Mouse (Mus musculus): Measurements from ENCODE around the gene Slc22a23. TPM values are rescaled to one million over a fixed set of nuclear protein-coding genes. Genes with fewer than 3 reads are reported as not detected.
A peak's percentile ranks its signal among the peaks of the same experiment; 100 is the strongest.

Slc22a23 gene
- polyA plus RNA-seq, 1 experiment from 2014 or later, result 7.3 TPM

- H3K27ac ChIP-seq (ENCODE audit: low read depth, low read length), result peak overlapping the region; percentile 46
- H3K4me2 ChIP-seq, result no peak overlapping the region; the same call in 1 of the 2 replicates
- H3K9ac ChIP-seq (ENCODE audit: low read depth, low read length), result peak overlapping the region; percentile 43; the same call in 1 of the 2 replicates
- no peaks in the 10 kb centered on the region for H3K36me3 ChIP-seq (ENCODE audit: control insufficient read depth, insufficient read depth, low read length)
- no peaks in the 10 kb centered on the region for H3K27me3 ChIP-seq (ENCODE audit: control insufficient read depth, insufficient read depth, low read length)
- ATAC-seq (replicated peaks; ENCODE audit: insufficient number of reproducible peaks, low FRiP score, low TSS enrichment), result no peak
- peaks cover 19% of the 10 kb centered on the region for H3K4me1 ChIP-seq (ENCODE audit: control insufficient read depth, insufficient read depth, low read length)
- no peak overlapping the region for H3K4me3 ChIP-seq (ENCODE audit: low read depth, low read length)
- no peaks in the 10 kb centered on the region for H3K9me3 ChIP-seq (replicated peaks; ENCODE audit: control insufficient read depth, low read length)
- whole genome bisulfite sequencing (ENCODE audit: insufficient replicate concordance), result 59% methylated on average over 15 of the region's 15 CpGs
Measured at GRCm38 (mm10) chr13:34248941-34249920, 95.8 kb downstream of the Slc22a23 start.

- Histone ChIP-seq H3K27me3 (ENCODE audit: control insufficient read depth, insufficient read depth, low read length) (no peaks in the 10 kb centered on the region), H3K4me1 (ENCODE audit: control insufficient read depth, insufficient read depth, low read length) (peaks cover 18% of the 10 kb centered on the region), H3K9ac (ENCODE audit: low read depth, low read length) (no peak overlapping the region), H3K4me3 (ENCODE audit: low read depth, low read length) (no peak overlapping the region), H3K4me2 (no peak overlapping the region), H3K27ac (ENCODE audit: low read depth, low read length) (no peak overlapping the region), H3K36me3 (ENCODE audit: control insufficient read depth, insufficient read depth, low read length) (no peaks in the 10 kb centered on the region), H3K9me3 (replicated peaks; ENCODE audit: control insufficient read depth, low read length) (no peaks in the 10 kb centered on the region)
- ATAC-seq (replicated peaks; ENCODE audit: insufficient number of reproducible peaks, low FRiP score, low TSS enrichment), result no peak
- 58% methylated on average over 6 of the region's 6 CpGs for WGBS (ENCODE audit: insufficient replicate concordance)
Measured at GRCm38 (mm10) chr13:34248107-34248506, 96.9 kb downstream of the Slc22a23 start.

- ATAC-seq (replicated peaks; ENCODE audit: insufficient number of reproducible peaks, low FRiP score, low TSS enrichment), result no peak
- 57% methylated on average over 3 of the region's 3 CpGs for WGBS (ENCODE audit: insufficient replicate concordance)
- Histone ChIP-seq H3K9me3 (replicated peaks; ENCODE audit: control insufficient read depth, low read length) (no peaks in the 10 kb centered on the region), H3K4me3 (ENCODE audit: low read depth, low read length) (no peak overlapping the region), H3K9ac (ENCODE audit: low read depth, low read length) (no peak overlapping the region), H3K4me2 (no peak overlapping the region), H3K36me3 (ENCODE audit: control insufficient read depth, insufficient read depth, low read length) (no peaks in the 10 kb centered on the region), H3K27ac (ENCODE audit: low read depth, low read length) (no peak overlapping the region), H3K27me3 (ENCODE audit: control insufficient read depth, insufficient read depth, low read length) (no peaks in the 10 kb centered on the region), H3K4me1 (ENCODE audit: control insufficient read depth, insufficient read depth, low read length) (peaks cover 24% of the 10 kb centered on the region)
Measured at GRCm38 (mm10) chr13:34246821-34247220, 98.2 kb downstream of the Slc22a23 start.

DNA sequence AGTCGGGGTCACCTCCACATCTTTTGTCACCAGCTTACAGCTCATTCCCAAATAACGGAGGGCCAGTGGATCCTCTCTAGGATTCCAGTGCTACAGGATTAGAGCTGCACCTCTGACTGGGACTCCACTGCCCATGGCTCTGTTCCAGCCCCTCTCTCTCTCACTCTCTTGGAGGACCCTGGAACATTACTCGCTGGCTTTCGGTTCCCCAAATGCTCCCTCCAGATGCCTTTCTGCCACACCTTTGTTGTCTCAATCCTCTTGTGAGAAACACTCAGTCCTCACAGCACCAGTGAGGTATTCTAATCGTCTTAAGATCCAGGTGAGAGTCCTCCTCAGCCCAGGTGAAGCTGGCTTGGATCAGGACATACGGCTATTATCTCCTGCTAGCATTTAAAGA lies 99.8 kb downstream of the Slc22a23 start:
- peaks cover 24% of the 10 kb centered on the region for H3K4me1 ChIP-seq (ENCODE audit: control insufficient read depth, insufficient read depth, low read length)
- no peak overlapping the region for H3K27ac ChIP-seq (ENCODE audit: low read depth, low read length)
- ATAC-seq (replicated peaks; ENCODE audit: insufficient number of reproducible peaks, low FRiP score, low TSS enrichment), result no peak
- no peaks in the 10 kb centered on the region for H3K9me3 ChIP-seq (replicated peaks; ENCODE audit: control insufficient read depth, low read length)
- H3K36me3 ChIP-seq (ENCODE audit: control insufficient read depth, insufficient read depth, low read length), result no peaks in the 10 kb centered on the region
- H3K27me3 ChIP-seq (ENCODE audit: control insufficient read depth, insufficient read depth, low read length), result no peaks in the 10 kb centered on the region
- no peak overlapping the region for H3K9ac ChIP-seq (ENCODE audit: low read depth, low read length)
- H3K4me3 ChIP-seq (ENCODE audit: low read depth, low read length), result no peak overlapping the region
- H3K4me2 ChIP-seq, result no peak overlapping the region
- WGBS (ENCODE audit: insufficient replicate concordance), result 75% methylated on average over 6 of the region's 6 CpGs

DNA sequence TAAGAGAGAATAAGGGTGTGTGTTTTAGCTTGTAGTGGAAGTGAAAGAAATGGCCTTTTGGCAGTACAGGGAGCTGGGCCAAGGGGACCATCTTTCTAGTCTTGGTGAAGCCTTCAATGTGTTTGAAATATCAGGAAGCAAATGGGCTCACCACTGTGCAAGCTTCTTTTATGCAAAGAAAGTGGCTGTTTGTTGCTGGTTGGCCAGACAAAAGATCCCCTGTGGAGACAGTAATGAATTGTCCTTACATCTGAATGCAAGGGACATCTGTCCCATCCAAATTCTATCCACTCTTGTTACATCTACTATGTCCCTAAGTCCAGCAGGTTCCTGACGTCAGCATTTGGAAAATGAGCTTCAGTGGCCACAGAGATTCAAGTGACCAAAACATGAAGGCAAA lies 100.8 kb downstream of the Slc22a23 start:
- Histone ChIP-seq H3K9me3 (replicated peaks; ENCODE audit: control insufficient read depth, low read length) (no peaks in the 10 kb centered on the region), H3K9ac (ENCODE audit: low read depth, low read length) (no peak overlapping the region), H3K27ac (ENCODE audit: low read depth, low read length) (no peak overlapping the region), H3K4me1 (ENCODE audit: control insufficient read depth, insufficient read depth, low read length) (peaks cover 22% of the 10 kb centered on the region), H3K4me2 (no peak overlapping the region), H3K36me3 (ENCODE audit: control insufficient read depth, insufficient read depth, low read length) (no peaks in the 10 kb centered on the region), H3K4me3 (ENCODE audit: low read depth, low read length) (no peak overlapping the region), H3K27me3 (ENCODE audit: control insufficient read depth, insufficient read depth, low read length) (no peaks in the 10 kb centered on the region)
- WGBS (ENCODE audit: insufficient replicate concordance), result 73% methylated on average over 1 of the region's 1 CpGs
- ATAC-seq (replicated peaks; ENCODE audit: insufficient number of reproducible peaks, low FRiP score, low TSS enrichment), result no peak

DNA sequence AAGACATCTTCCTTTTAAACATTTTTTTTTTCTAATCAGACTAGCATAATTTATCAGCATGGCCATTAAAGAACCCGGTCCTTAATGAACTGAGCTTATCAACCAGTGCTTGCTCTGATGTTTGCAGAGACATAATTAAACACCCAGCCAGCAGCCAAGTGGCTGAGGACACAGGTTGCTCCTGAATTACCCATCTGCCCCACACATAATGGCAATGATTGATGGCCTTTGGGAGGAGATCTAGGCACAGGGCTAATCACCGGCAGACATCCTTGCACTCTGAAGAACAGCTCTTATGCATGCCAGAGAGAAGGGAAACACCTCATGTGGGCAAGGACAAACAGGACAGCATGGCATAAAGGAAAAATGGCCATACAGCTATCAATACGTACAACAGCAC lies 102.8 kb downstream of the Slc22a23 start:
- peaks cover 21% of the 10 kb centered on the region for H3K4me1 ChIP-seq (ENCODE audit: control insufficient read depth, insufficient read depth, low read length)
- H3K9me3 ChIP-seq (replicated peaks; ENCODE audit: control insufficient read depth, low read length), result no peaks in the 10 kb centered on the region
- ATAC-seq (replicated peaks; ENCODE audit: insufficient number of reproducible peaks, low FRiP score, low TSS enrichment), result no peak
- 43% methylated on average over 3 of the region's 3 CpGs for WGBS (ENCODE audit: insufficient replicate concordance)
- no peak overlapping the region for H3K9ac ChIP-seq (ENCODE audit: low read depth, low read length)
- H3K4me2 ChIP-seq, result no peak overlapping the region
- no peak overlapping the region for H3K27ac ChIP-seq (ENCODE audit: low read depth, low read length)
- no peak overlapping the region for H3K4me3 ChIP-seq (ENCODE audit: low read depth, low read length)
- no peaks in the 10 kb centered on the region for H3K36me3 ChIP-seq (ENCODE audit: control insufficient read depth, insufficient read depth, low read length)
- no peaks in the 10 kb centered on the region for H3K27me3 ChIP-seq (ENCODE audit: control insufficient read depth, insufficient read depth, low read length)

GRCm38 (mm10) chr13:34240087-34240428 lies 104.9 kb downstream of the Slc22a23 start:
- no peak overlapping the region for H3K9ac ChIP-seq (ENCODE audit: low read depth, low read length)
- no peak for ATAC-seq (replicated peaks; ENCODE audit: insufficient number of reproducible peaks, low FRiP score, low TSS enrichment)

GRCm38 (mm10) chr13:34239371-34240086 lies 105.5 kb downstream of the Slc22a23 start:
- no peak overlapping the region for H3K4me3 ChIP-seq (ENCODE audit: low read depth, low read length)
- ATAC-seq (replicated peaks; ENCODE audit: insufficient number of reproducible peaks, low FRiP score, low TSS enrichment), result no peak
- H3K27me3 ChIP-seq (ENCODE audit: control insufficient read depth, insufficient read depth, low read length), result no peaks in the 10 kb centered on the region
- H3K9ac ChIP-seq (ENCODE audit: low read depth, low read length), result no peak overlapping the region
- H3K36me3 ChIP-seq (ENCODE audit: control insufficient read depth, insufficient read depth, low read length), result no peaks in the 10 kb centered on the region
- 36% methylated on average over 11 of the region's 11 CpGs for WGBS (ENCODE audit: insufficient replicate concordance)
- no peak overlapping the region for H3K27ac ChIP-seq (ENCODE audit: low read depth, low read length)
- no peaks in the 10 kb centered on the region for H3K9me3 ChIP-seq (replicated peaks; ENCODE audit: control insufficient read depth, low read length)
- H3K4me2 ChIP-seq, result no peak overlapping the region
- peaks cover 21% of the 10 kb centered on the region for H3K4me1 ChIP-seq (ENCODE audit: control insufficient read depth, insufficient read depth, low read length)

More at GRCm38 (mm10) chr13:34240087-34240428, 104.9 kb downstream of the Slc22a23 start:
- no peaks in the 10 kb centered on the region for H3K9me3 ChIP-seq (replicated peaks; ENCODE audit: control insufficient read depth, low read length)
- no peak overlapping the region for H3K4me3 ChIP-seq (ENCODE audit: low read depth, low read length)
- peaks cover 21% of the 10 kb centered on the region for H3K4me1 ChIP-seq (ENCODE audit: control insufficient read depth, insufficient read depth, low read length)
- no peaks in the 10 kb centered on the region for H3K27me3 ChIP-seq (ENCODE audit: control insufficient read depth, insufficient read depth, low read length)
- H3K4me2 ChIP-seq, result no peak overlapping the region
- H3K27ac ChIP-seq (ENCODE audit: low read depth, low read length), result no peak overlapping the region
- 80% methylated on average over 3 of the region's 3 CpGs for WGBS (ENCODE audit: insufficient replicate concordance)
- H3K36me3 ChIP-seq (ENCODE audit: control insufficient read depth, insufficient read depth, low read length), result no peaks in the 10 kb centered on the region
